Mouse (Mus musculus): ENCODE measurements around the gene Ap3b1. TPM values are rescaled to one million over a fixed set of nuclear protein-coding genes. Genes with fewer than 3 reads are reported as not detected.
A peak's percentile ranks its signal among the peaks of the same experiment; 100 is the strongest.

The Ap3b1 gene
- polyA plus RNA-seq, 1 experiment, result 36.8 TPM

- DNase-seq (ENCODE audit: low read depth), result peak; percentile 84
- TF ChIP-seq POLR2A (IDR thresholded peaks at IDR 0.05; ENCODE audit: borderline replicate concordance, extremely low read depth, insufficient read depth, insufficient read length, poor library complexity, severe bottlenecking) (no peak), CTCF (IDR thresholded peaks at IDR 0.05; ENCODE audit: borderline replicate concordance, extremely low read depth, insufficient read depth, insufficient read length) (no peak)
Observed at GRCm38 (mm10) chr13:94549580-94549979, 190.8 kb downstream of the Ap3b1 start.

- DNase-seq (ENCODE audit: low read depth), result peak; percentile 82
- TF ChIP-seq POLR2A (IDR thresholded peaks at IDR 0.05; ENCODE audit: borderline replicate concordance, extremely low read depth, insufficient read depth, insufficient read length, poor library complexity, severe bottlenecking) (no peak), CTCF (IDR thresholded peaks at IDR 0.05; ENCODE audit: borderline replicate concordance, extremely low read depth, insufficient read depth, insufficient read length) (no peak)
Observed at GRCm38 (mm10) chr13:94550037-94550436, 191.3 kb downstream of the Ap3b1 start.

GRCm38 (mm10) chr13:94560011-94560410, 201.3 kb downstream of the Ap3b1 start:
- peak; percentile 88 for TF ChIP-seq CTCF (IDR thresholded peaks at IDR 0.05; ENCODE audit: borderline replicate concordance, extremely low read depth, insufficient read depth, insufficient read length)
- TF ChIP-seq POLR2A (IDR thresholded peaks at IDR 0.05; ENCODE audit: borderline replicate concordance, extremely low read depth, insufficient read depth, insufficient read length, poor library complexity, severe bottlenecking), result no peak
- peak; percentile 88 for DNase-seq (ENCODE audit: low read depth)

DNA sequence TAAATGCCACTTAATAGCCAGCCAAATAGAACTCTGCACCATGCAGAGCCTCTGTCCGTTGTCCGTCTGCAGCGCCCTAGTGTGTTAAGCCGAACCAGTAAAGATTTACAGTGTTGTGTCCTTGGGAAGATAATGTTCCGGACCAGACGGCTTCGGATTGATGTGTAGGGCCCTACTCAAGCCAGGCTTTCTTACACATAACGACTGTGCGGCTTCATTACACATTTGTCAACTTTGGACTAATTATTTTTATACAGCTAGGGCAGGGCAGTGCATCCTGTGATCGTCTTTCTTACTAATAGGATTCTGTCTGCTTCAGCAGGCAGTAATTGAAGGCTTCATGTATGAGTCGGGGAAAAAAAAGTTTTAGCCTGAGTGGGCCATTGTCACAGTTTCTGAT, 202.1 kb downstream of the Ap3b1 start:
- no peak for DNase-seq (ENCODE audit: low read depth)
- TF ChIP-seq CTCF (IDR thresholded peaks at IDR 0.05; ENCODE audit: borderline replicate concordance, extremely low read depth, insufficient read depth, insufficient read length) (no peak), POLR2A (IDR thresholded peaks at IDR 0.05; ENCODE audit: borderline replicate concordance, extremely low read depth, insufficient read depth, insufficient read length, poor library complexity, severe bottlenecking) (no peak)

DNA sequence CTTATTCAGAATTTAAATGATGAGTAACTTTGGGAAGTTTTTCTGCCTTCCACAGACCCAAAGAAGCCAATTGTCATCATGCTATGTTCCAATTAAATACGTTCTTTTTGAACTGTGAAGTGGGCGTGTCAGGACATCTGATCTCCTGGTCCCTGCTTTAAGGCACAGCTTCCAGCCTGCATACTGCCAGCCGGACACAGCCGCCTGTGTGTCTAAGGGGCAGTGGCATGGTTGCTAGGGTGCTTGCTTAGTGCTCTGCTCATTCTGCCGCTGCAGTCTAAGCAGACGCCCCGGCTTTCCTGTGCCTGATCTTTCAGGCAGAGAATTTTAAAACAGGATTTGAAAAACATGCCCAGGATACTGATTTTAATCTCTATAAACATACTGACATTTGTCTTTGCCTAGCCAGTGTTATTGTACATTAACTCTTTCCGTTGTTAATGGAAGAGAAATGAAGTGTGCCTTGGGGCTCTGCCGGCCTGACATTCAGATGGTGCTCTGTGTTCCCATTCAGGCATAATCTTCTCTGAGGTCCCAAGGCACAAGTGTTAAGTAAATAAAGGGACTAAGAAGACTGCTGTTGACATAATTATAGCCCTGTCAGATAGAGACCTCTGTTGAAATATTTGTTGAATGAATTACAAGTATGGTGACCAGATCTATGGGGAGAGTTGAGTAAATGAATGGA, 204.0 kb downstream of the Ap3b1 start:
- TF ChIP-seq CTCF (IDR thresholded peaks at IDR 0.05; ENCODE audit: borderline replicate concordance, extremely low read depth, insufficient read depth, insufficient read length), result no peak
- TF ChIP-seq POLR2A (IDR thresholded peaks at IDR 0.05; ENCODE audit: borderline replicate concordance, extremely low read depth, insufficient read depth, insufficient read length, poor library complexity, severe bottlenecking), result no peak
- DNase-seq (ENCODE audit: low read depth), result no peak

DNA sequence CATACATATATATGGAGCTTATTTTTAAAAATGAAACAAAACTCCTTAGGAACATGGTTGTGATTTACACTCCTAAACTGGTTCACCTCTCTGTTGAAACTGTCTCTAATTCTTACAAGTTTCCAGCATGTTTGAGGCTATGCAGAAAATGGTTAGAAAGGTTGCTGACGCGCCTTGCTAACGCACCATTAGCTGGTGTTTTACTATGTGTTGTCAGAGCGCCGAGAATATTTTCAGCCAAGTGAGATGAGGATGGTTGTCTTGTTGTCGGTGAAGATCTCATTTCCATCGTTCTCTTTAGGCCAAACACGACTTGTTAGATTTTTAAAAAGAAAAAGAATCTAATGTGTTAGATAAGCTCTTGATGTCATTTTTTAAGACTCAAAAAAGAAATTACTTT, 205.1 kb downstream of the Ap3b1 start:
- TF ChIP-seq POLR2A (IDR thresholded peaks at IDR 0.05; ENCODE audit: borderline replicate concordance, extremely low read depth, insufficient read depth, insufficient read length, poor library complexity, severe bottlenecking), result no peak
- TF ChIP-seq CTCF (IDR thresholded peaks at IDR 0.05; ENCODE audit: borderline replicate concordance, extremely low read depth, insufficient read depth, insufficient read length), result no peak
- no peak for DNase-seq (ENCODE audit: low read depth)

DNA sequence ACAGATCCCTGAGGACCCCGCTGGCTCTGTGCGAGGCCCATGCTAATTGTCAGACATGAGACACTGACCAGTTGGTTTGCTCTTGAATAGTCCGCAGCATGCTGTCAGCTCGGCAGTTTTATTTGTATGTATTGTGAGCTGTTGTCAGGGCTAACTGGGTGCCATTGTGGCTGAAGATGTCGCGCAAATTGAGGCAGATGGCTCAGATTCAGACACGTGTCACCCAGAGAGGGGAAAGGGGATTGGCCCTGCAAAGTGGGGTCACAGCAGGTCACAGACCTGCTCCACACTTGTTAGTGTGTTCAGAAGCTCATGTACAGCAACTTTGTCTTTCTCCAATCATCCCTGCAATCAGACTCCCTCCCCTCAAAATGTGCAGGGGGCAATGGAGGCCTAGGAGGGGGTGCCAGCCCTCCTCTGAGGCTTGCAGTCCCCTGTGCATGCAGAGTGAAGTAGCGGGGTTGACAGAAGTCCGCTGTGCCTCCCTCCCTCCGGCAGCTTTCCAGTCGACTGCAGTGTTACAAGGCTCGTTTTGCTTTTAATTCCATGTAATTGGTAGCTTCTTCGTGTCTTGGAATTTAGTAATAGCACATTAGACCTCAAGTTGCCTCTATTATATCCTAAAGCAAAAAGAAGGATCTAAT, 205.7 kb downstream of the Ap3b1 start:
- DNase-seq (ENCODE audit: low read depth), result peak; percentile 77
- no peak for TF ChIP-seq CTCF (IDR thresholded peaks at IDR 0.05; ENCODE audit: borderline replicate concordance, extremely low read depth, insufficient read depth, insufficient read length)
- no peak for TF ChIP-seq POLR2A (IDR thresholded peaks at IDR 0.05; ENCODE audit: borderline replicate concordance, extremely low read depth, insufficient read depth, insufficient read length, poor library complexity, severe bottlenecking)

GRCm38 (mm10) chr13:94565176-94565575, 206.4 kb downstream of the Ap3b1 start:
- no peak for TF ChIP-seq POLR2A (IDR thresholded peaks at IDR 0.05; ENCODE audit: borderline replicate concordance, extremely low read depth, insufficient read depth, insufficient read length, poor library complexity, severe bottlenecking)
- TF ChIP-seq CTCF (IDR thresholded peaks at IDR 0.05; ENCODE audit: borderline replicate concordance, extremely low read depth, insufficient read depth, insufficient read length), result no peak
- DNase-seq (ENCODE audit: low read depth), result no peak

DNA sequence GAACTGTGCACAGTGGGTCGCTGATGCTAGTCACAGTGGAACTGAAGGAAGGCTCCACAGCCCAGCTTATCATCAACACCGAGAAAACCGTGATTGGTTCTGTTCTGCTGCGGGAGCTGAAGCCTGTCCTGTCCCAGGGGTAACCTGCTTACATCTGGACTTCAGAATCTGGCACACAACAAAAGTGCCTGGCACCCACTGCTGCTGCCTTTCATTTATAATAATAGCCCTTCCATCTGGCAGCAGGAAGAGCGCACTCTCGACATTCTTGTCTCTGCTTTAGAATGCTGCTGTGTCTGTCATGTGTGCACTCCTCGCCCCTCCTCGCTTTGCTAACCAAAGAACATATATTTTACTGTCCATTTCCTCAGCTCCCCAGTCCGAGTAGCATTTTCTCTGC, 206.9 kb downstream of the Ap3b1 start:
- peak; percentile 70 for DNase-seq (ENCODE audit: low read depth)
- no peak for TF ChIP-seq CTCF (IDR thresholded peaks at IDR 0.05; ENCODE audit: borderline replicate concordance, extremely low read depth, insufficient read depth, insufficient read length)
- TF ChIP-seq POLR2A (IDR thresholded peaks at IDR 0.05; ENCODE audit: borderline replicate concordance, extremely low read depth, insufficient read depth, insufficient read length, poor library complexity, severe bottlenecking), result no peak

DNA sequence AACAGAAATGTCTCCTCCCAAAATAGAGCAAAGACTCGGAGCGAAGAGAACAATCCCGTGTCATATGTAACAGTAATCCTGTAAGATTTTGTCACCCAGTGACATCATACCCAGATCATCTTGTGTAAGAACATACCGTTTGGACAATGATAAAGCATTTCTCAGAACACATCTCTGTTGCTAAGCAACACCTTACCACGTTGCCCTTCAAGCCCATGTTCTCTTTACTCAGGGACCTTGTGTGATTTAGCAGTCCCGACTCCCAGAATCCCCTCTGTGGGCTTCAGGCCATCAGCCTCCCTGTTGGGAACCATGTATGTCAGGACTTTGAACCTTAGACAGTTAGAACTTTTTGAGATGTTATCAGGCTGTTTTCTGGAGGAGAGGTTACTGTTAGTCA, 209.0 kb downstream of the Ap3b1 start:
- TF ChIP-seq CTCF (IDR thresholded peaks at IDR 0.05; ENCODE audit: borderline replicate concordance, extremely low read depth, insufficient read depth, insufficient read length) (no peak), POLR2A (IDR thresholded peaks at IDR 0.05; ENCODE audit: borderline replicate concordance, extremely low read depth, insufficient read depth, insufficient read length, poor library complexity, severe bottlenecking) (no peak)

GRCm38 (mm10) chr13:94571001-94571400, 212.2 kb downstream of the Ap3b1 start:
- TF ChIP-seq CTCF (IDR thresholded peaks at IDR 0.05; ENCODE audit: borderline replicate concordance, extremely low read depth, insufficient read depth, insufficient read length), result no peak
- no peak for TF ChIP-seq POLR2A (IDR thresholded peaks at IDR 0.05; ENCODE audit: borderline replicate concordance, extremely low read depth, insufficient read depth, insufficient read length, poor library complexity, severe bottlenecking)
- no peak for DNase-seq (ENCODE audit: low read depth)

More for the DNA sequence above, 209.0 kb downstream of the Ap3b1 start:
- no peak for DNase-seq (ENCODE audit: low read depth)

GRCm38 (mm10) chr13:94573356-94573755, 214.6 kb downstream of the Ap3b1 start:
- TF ChIP-seq CTCF (IDR thresholded peaks at IDR 0.05; ENCODE audit: borderline replicate concordance, extremely low read depth, insufficient read depth, insufficient read length), result no peak
- no peak for TF ChIP-seq POLR2A (IDR thresholded peaks at IDR 0.05; ENCODE audit: borderline replicate concordance, extremely low read depth, insufficient read depth, insufficient read length, poor library complexity, severe bottlenecking)
- DNase-seq (ENCODE audit: low read depth), result peak; percentile 29
